Mouse (Mus musculus) CH12.LX (cell line): ENCODE measurements around the gene Reln. TPM values are rescaled to one million over a fixed set of nuclear protein-coding genes. Genes with fewer than 3 reads are reported as not detected.

Experiments used
- DNase-seq: peaks from one replicate; pipeline ENCODE4 v3.0.0-alpha.2; 2013; ENCODE audit errors: extremely low read depth
- H3K27ac ChIP-seq: 2 replicates; pipeline ENCODE4 v1.5.1; 2012; ENCODE audit warnings: low read depth, mild to moderate bottlenecking, control low read depth, moderate library complexity; ENCODE audit not compliant: insufficient read depth
- H3K27me3 ChIP-seq: replicated peaks from 2 replicates; pipeline ENCODE3; 2012; ENCODE audit warnings: inconsistent platforms
- H3K36me3 ChIP-seq, 2 experiments: replicated peaks in 1 of 2; 2 replicates each; pipeline versions ENCODE3 to v1.6.1; 2012; ENCODE audit warnings: inconsistent platforms in 1 of 2, low read length in 1 of 2, mild to moderate bottlenecking in 1 of 2, mixed read lengths in 1 of 2, moderate library complexity in 1 of 2; ENCODE audit not compliant: control insufficient read depth in 1 of 2, insufficient read depth in 1 of 2
- H3K4me1 ChIP-seq, 2 experiments: 2 replicates each; pipeline ENCODE4 v1.6.1; 2012; ENCODE audit warnings: inconsistent platforms in 1 of 2, moderate library complexity in 1 of 2; ENCODE audit not compliant: insufficient read depth in 2 of 2, control insufficient read depth in 1 of 2
- H3K4me2 ChIP-seq: 2 replicates; pipeline ENCODE4 v1.6.1; 2012; ENCODE audit warnings: low read depth, mild to moderate bottlenecking, control low read depth; ENCODE audit not compliant: poor library complexity, insufficient read depth, severe bottlenecking
- H3K4me3 ChIP-seq, 3 experiments: fragments of 150-350 bp in 1 of 3; sonication (generic) in 1 of 3; replicated peaks in 1 of 3; 2 replicates each; pipeline versions ENCODE3 to v1.5.1; 2011 to 2012; ENCODE audit warnings: low read depth in 2 of 3, low read length in 2 of 3, mild to moderate bottlenecking in 2 of 3, moderate library complexity in 2 of 3, control low read depth in 1 of 3, improper control_type of control experiment in 1 of 3, inconsistent platforms in 1 of 3, mixed read lengths in 1 of 3; ENCODE audit not compliant: poor library complexity in 1 of 3
- H3K79me2 ChIP-seq: replicated peaks from 2 replicates; pipeline ENCODE4 v1.6.1; 2012; ENCODE audit warnings: mild to moderate bottlenecking, moderate library complexity; ENCODE audit not compliant: control insufficient read depth, poor library complexity, insufficient read depth, severe bottlenecking; ENCODE audit errors: extremely low read depth
- H3K9ac ChIP-seq: 2 replicates; pipeline ENCODE4 v1.6.1; 2012; ENCODE audit warnings: low read depth, mild to moderate bottlenecking, control low read depth, moderate library complexity; ENCODE audit not compliant: insufficient read depth
- H3K9me3 ChIP-seq: replicated peaks from 2 replicates; pipeline ENCODE3; 2012; ENCODE audit warnings: low read length, inconsistent platforms, mixed read lengths
- CHD2 ChIP-seq: IDR thresholded peaks from 2 replicates; pipeline ENCODE4 v1.6.1; 2011; ENCODE audit warnings: low read length, improper control_type of control experiment
- CTCF ChIP-seq, 2 experiments: IDR thresholded peaks in 1 of 2; conservative IDR thresholded peaks in 1 of 2; 2 replicates each; pipeline ENCODE4 v1.5.1; 2011 to 2012; ENCODE audit warnings: low read depth in 2 of 2, low read length in 2 of 2, improper control_type of control experiment in 1 of 2, inconsistent platforms in 1 of 2, mild to moderate bottlenecking in 1 of 2, moderate library complexity in 1 of 2
- ELF1 ChIP-seq: IDR thresholded peaks from 2 replicates; pipeline ENCODE4 v1.6.1; 2014; ENCODE audit warnings: low read depth, mild to moderate bottlenecking, inconsistent platforms, low read length, improper control_type of control experiment
- ETS1 ChIP-seq: conservative IDR thresholded peaks from 2 replicates; pipeline ENCODE4 v1.6.1; 2012; ENCODE audit warnings: low read depth, mild to moderate bottlenecking, inconsistent platforms, low read length, improper control_type of control experiment, moderate library complexity
- HCFC1 ChIP-seq: IDR thresholded peaks from 2 replicates; pipeline ENCODE4 v1.6.1; 2012; ENCODE audit warnings: low read depth, mild to moderate bottlenecking, inconsistent platforms, low read length, improper control_type of control experiment
- JUN ChIP-seq: IDR thresholded peaks from 2 replicates; pipeline ENCODE4 v1.6.1; 2011; ENCODE audit warnings: low read depth, mild to moderate bottlenecking, low read length, improper control_type of control experiment, moderate library complexity; ENCODE audit not compliant: insufficient read depth
- JUND ChIP-seq: conservative IDR thresholded peaks from 2 replicates; pipeline ENCODE4 v1.6.1; 2011; ENCODE audit warnings: low read depth, low read length, improper control_type of control experiment
- MAFK ChIP-seq: IDR thresholded peaks from 2 replicates; pipeline ENCODE4 v1.6.1; 2011; ENCODE audit warnings: low read length, improper control_type of control experiment; ENCODE audit not compliant: insufficient replicate concordance
- MAZ ChIP-seq: IDR thresholded peaks from 2 replicates; pipeline ENCODE4 v1.6.1; 2012; ENCODE audit warnings: low read depth, mild to moderate bottlenecking, inconsistent platforms, low read length, improper control_type of control experiment, moderate library complexity
- MYC ChIP-seq: IDR thresholded peaks from 2 replicates; pipeline ENCODE4 v1.6.1; 2011; ENCODE audit warnings: low read depth, mild to moderate bottlenecking, improper control_type of control experiment, low read length
- PAX5 ChIP-seq: IDR thresholded peaks from 2 replicates; pipeline ENCODE4 v1.6.1; 2012; ENCODE audit warnings: low read length, inconsistent platforms, mixed read lengths
- RCOR1 ChIP-seq: conservative IDR thresholded peaks from 2 replicates; pipeline ENCODE4 v1.6.1; 2012; ENCODE audit warnings: low read depth, mild to moderate bottlenecking, inconsistent platforms, low read length, improper control_type of control experiment
- SIN3A ChIP-seq: IDR thresholded peaks from 2 replicates; pipeline ENCODE4 v1.6.1; 2012; ENCODE audit warnings: low read length, improper control_type of control experiment, inconsistent platforms
- TCF12 ChIP-seq: IDR thresholded peaks from 2 replicates; pipeline ENCODE4 v1.6.1; 2014; ENCODE audit warnings: low read depth, mild to moderate bottlenecking, inconsistent platforms, low read length, improper control_type of control experiment
- USF1 ChIP-seq: IDR thresholded peaks from 2 replicates; pipeline ENCODE4 v1.6.1; 2014; ENCODE audit warnings: low read depth, mild to moderate bottlenecking, inconsistent platforms, low read length, improper control_type of control experiment
- ZNF384 ChIP-seq: IDR thresholded peaks from 2 replicates; pipeline ENCODE4 v1.6.1; 2012; ENCODE audit warnings: low read depth, low read length, improper control_type of control experiment, inconsistent platforms
- dilution Hi-C: fragments of 300-500 bp; cut with MboI; formaldehyde crosslinking; loops from 2 replicates; pipeline ENCODE4 v1.14.3; 2020; ENCODE audit warnings: low sequenced_read_pairs; ENCODE audit not compliant: extremely low pct_unique_long_range_greater_than_20kb, extremely low pct_ligation_motif_present
- in situ Hi-C: fragments of 300-500 bp; cut with MboI; formaldehyde crosslinking; loops from 3 replicates; pipeline ENCODE4 v1.14.3; 2019; ENCODE audit warnings: low sequenced_read_pairs, low pct_ligation_motif_present, low pct_unique_long_range_greater_than_20kb, mixed read lengths
- polyA plus RNA-seq: library from polyadenylated mRNA; unstranded; fragments of >175 nt; gene quantifications from 2 replicates; pipeline ENCODE4 v1.2.1, GENCODE M21; 2012; ENCODE audit warnings: low read depth; ENCODE audit not compliant: insufficient read length
- total RNA-seq, 2 experiments: library from RNA; depleted of rRNA; stranded (reverse); fragments of 300-350 nt in 1 of 2; fragments of >200 nt in 1 of 2; gene quantifications; 2 replicates each; pipeline ENCODE4 v1.2.3; 2012 to 2014

The Reln gene
- total and polyA plus RNA-seq, 3 experiments, result 0.03 to 0.04 TPM; not detected in 1

DNA sequence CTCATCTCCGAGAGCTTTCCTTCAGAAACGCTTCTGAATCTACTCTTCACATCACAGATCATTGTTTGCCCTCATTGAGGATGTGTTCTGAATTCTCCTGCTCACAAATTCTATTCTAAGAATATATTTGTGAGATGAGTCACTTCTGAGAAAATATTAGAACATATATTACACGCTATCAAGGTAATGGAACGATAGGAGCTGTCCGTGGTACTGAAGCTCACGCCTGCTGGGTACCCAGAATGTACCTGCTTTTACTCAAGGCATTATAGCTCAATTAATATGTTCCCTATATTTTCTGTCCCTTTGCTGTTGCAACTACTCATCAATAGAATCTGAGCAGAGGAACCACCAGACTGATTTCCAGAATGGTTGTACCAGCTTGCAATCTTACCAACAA lies 107.7 kb downstream of the Reln start:
- Histone ChIP-seq H3K36me3 (no peaks in the 10 kb centered on the region), H3K9me3 (no peaks in the 10 kb centered on the region), H3K4me1 (no peaks in the 10 kb centered on the region), H3K4me2 (no peak overlapping the region), H3K27me3 (no peaks in the 10 kb centered on the region)
- dilution Hi-C loops, result no loop called here
- in situ Hi-C loops, result no loop called here
- peak; percentile 1 for DNase-seq
- TF ChIP-seq HCFC1, result no peak
- TF ChIP-seq SIN3A, result no peak
- TF ChIP-seq ELF1, result no peak
- no peak for TF ChIP-seq CHD2
- no peak for TF ChIP-seq TCF12
- no peak for TF ChIP-seq PAX5
- TF ChIP-seq ZNF384, result no peak
- TF ChIP-seq, all 38 proteins: peak for 0
- H3K9ac ChIP-seq, result no peak overlapping the region
- no peaks in the 10 kb centered on the region for H3K79me2 ChIP-seq
- H3K27ac ChIP-seq, result no peak overlapping the region
- H3K4me3 ChIP-seq, result no peak overlapping the region

DNA sequence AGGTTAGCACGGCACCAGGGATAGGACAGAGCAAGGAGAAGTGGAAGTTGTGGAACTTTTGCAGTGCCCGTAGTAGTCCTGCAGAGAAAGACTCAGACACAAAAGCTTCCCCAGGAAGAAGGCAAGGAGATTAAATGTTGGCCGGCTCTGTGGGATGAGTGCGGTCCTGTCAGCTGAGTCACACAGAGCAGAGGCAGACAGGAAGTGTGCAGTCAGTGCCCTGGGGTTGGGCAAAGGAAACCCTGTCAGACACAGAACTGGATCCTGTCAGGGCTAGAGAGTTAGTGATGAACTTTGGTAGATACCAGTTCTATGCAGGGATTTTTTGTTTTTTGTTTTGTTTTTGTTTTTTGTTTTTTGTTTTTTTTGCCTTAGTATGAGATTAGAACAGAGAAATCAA lies 120.0 kb downstream of the Reln start:
- Histone ChIP-seq H3K9me3 (peaks cover 3% of the 10 kb centered on the region), H3K4me1 (no peaks in the 10 kb centered on the region), H3K9ac (no peak overlapping the region), H3K4me3 (no peak overlapping the region), H3K79me2 (no peaks in the 10 kb centered on the region), H3K36me3 (no peaks in the 10 kb centered on the region), H3K4me2 (no peak overlapping the region), H3K27me3 (no peaks in the 10 kb centered on the region), H3K27ac (no peak overlapping the region)
- dilution Hi-C loops, result no loop called here
- TF ChIP-seq MAZ, result no peak
- TF ChIP-seq MYC, result no peak
- TF ChIP-seq MAFK, result no peak
- TF ChIP-seq RCOR1, result no peak
- in situ Hi-C loops, result no loop called here
- DNase-seq, result no peak

DNA sequence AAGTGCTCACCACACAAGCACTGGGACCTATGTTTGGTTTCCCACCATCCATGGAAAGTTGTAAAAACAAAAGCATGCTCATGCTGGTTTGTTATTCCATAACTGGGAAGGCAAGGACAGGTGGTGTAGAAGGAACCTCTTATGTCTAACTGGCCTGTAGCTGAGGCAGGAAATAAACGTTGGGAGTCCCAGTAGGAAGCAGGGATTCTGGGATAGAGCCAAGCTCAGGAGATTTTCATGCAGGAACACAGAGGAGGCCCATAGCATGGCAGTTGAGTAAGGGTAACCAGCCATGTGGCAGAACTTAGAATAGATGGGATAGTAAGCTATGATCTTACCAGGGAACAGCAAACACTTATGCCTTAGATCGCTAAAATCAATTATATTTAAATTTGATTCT lies 120.6 kb downstream of the Reln start:
- Histone ChIP-seq H3K9ac (no peak overlapping the region), H3K27me3 (no peaks in the 10 kb centered on the region)
- dilution Hi-C loops, result no loop called here
- TF ChIP-seq SIN3A, result no peak
- no peak for TF ChIP-seq HCFC1
- no peak for TF ChIP-seq JUN
- no peak for TF ChIP-seq USF1
- no peak for TF ChIP-seq JUND
- TF ChIP-seq ETS1, result no peak
- TF ChIP-seq CTCF (conservative IDR thresholded peaks at IDR 0.05 in 1 of 2, IDR thresholded peaks at IDR 0.05 in 1 of 2; ENCODE audit: low read depth in 2 of 2, low read length in 2 of 2), result no peak
- TF ChIP-seq MAFK, result no peak
- TF ChIP-seq, all 38 proteins: peak for 0
- H3K79me2 ChIP-seq, result no peaks in the 10 kb centered on the region
- in situ Hi-C loops, result no loop called here
- H3K4me2 ChIP-seq, result no peak overlapping the region
- H3K4me3 ChIP-seq, result no peak overlapping the region
- no peak for DNase-seq
- no peak overlapping the region for H3K27ac ChIP-seq
- no peaks in the 10 kb centered on the region for H3K4me1 ChIP-seq
- H3K9me3 ChIP-seq, result peaks cover 3% of the 10 kb centered on the region
- H3K36me3 ChIP-seq, result no peaks in the 10 kb centered on the region
